Comparison of ENCODE assay signal across 32 mouse cellular contexts in the genomic region with DNA sequence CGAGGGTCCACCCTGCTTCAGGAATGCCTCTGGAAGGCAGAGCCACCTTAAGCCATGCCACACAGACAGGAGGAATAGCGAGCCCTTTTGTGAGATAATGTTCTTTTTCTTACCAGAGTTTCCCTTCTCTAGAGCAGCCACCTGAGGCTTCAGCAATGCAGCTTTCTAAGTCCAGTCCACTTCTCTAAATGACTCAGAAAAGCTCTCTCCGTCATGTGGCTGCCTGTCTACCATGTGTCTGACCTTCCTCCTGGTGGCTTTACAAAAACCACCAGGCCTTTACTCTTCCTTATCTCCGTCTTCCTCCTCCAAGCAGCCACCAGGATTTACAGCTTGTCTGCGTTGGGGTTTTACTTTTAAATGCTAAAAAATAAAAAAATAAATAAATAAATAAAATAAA.
"Had no signal": no experiment of that assay in that cellular context is flagged by ENCODE, and none has a peak within 500 bp of the region (broad histone marks: within the 10 kb centered on the region; RNA-seq: fewer than 3 reads in every experiment).

No protein-coding gene starts in this region.

- H3K27ac ChIP-seq: heart, embryonic 13.5 days; heart, embryonic 15.5 days; hindbrain, embryonic 10.5 days; hindbrain, embryonic 12.5 days; hindbrain, embryonic 13.5 days; hindbrain, embryonic 14.5 days; hindbrain, embryonic 15.5 days; hindbrain, postnatal 0 days; intestine, embryonic 15.5 days; kidney, embryonic 15.5 days; kidney, postnatal 0 days; layer of hippocampus, adult 2 months had no signal

- H3K4me2 ChIP-seq: hindbrain, embryonic 12.5 days; hindbrain, embryonic 13.5 days; hindbrain, embryonic 14.5 days; hindbrain, embryonic 15.5 days; kidney, embryonic 15.5 days had no signal

- H3K9ac ChIP-seq: heart, embryonic 12.5 days; heart, embryonic 15.5 days; hindbrain, embryonic 12.5 days; hindbrain, embryonic 13.5 days; hindbrain, embryonic 14.5 days; hindbrain, embryonic 15.5 days; intestine, embryonic 15.5 days; kidney, embryonic 15.5 days had no signal

- H3K4me3 ChIP-seq: heart, embryonic 12.5 days; heart, embryonic 15.5 days; hindbrain, embryonic 10.5 days; hindbrain, embryonic 12.5 days; hindbrain, embryonic 13.5 days; hindbrain, embryonic 15.5 days; intestine, embryonic 15.5 days; kidney, embryonic 15.5 days; layer of hippocampus, adult 2 months had no signal

- H3K36me3 ChIP-seq: heart, embryonic 12.5 days; heart, embryonic 13.5 days; heart, embryonic 15.5 days; hindbrain, embryonic 10.5 days; hindbrain, embryonic 12.5 days; hindbrain, embryonic 13.5 days; hindbrain, embryonic 15.5 days; intestine, embryonic 15.5 days; kidney, embryonic 15.5 days had no signal

- H3K27me3 ChIP-seq: heart, embryonic 12.5 days; heart, embryonic 13.5 days; heart, embryonic 15.5 days; hindbrain, embryonic 12.5 days; hindbrain, embryonic 15.5 days; intestine, embryonic 15.5 days; kidney, embryonic 15.5 days had no signal

- DNase-seq: heart, postnatal 10 days; heart, postnatal 14 days; heart, postnatal 36 days; heart, postnatal 4 days; kidney, adult 11 months; kidney, adult 18-20 months; kidney, adult 2 months; kidney, adult 8-10 months; kidney, adult 9 months; kidney, postnatal 10 days; kidney, postnatal 14 days; kidney, postnatal 25 days; kidney, postnatal 36 days; kidney, postnatal 4 days; layer of hippocampus, adult 9-11 months; layer of hippocampus, postnatal 36 days had no signal

- ATAC-seq: hindbrain, embryonic 16.5 days; hindbrain, postnatal 0 days; inflammation-experienced regulatory T-cells, adult 6 months; intestine, postnatal 0 days had no signal

- H3K4me1 ChIP-seq: hindbrain, embryonic 13.5 days; hindbrain, embryonic 15.5 days had no signal

- H3K9me3 ChIP-seq: heart, embryonic 12.5 days; heart, embryonic 13.5 days; heart, embryonic 15.5 days; hindbrain, embryonic 10.5 days; hindbrain, embryonic 12.5 days; hindbrain, embryonic 13.5 days; hindbrain, embryonic 15.5 days; intestine, embryonic 15.5 days; kidney, embryonic 15.5 days had no signal
